Mouse (Mus musculus): ENCODE data around the gene Metap2. TPM values are rescaled to one million over a fixed set of nuclear protein-coding genes. Genes with fewer than 3 reads are reported as not detected.
"Not testable (repeated sequence)": the region's sequence is repeated elsewhere in the genome, so short reads cannot be mapped to it uniquely, and the experiment has no call there.

The Metap2 gene
- polyA plus RNA-seq, 1 experiment, result 33.9 TPM

DNA sequence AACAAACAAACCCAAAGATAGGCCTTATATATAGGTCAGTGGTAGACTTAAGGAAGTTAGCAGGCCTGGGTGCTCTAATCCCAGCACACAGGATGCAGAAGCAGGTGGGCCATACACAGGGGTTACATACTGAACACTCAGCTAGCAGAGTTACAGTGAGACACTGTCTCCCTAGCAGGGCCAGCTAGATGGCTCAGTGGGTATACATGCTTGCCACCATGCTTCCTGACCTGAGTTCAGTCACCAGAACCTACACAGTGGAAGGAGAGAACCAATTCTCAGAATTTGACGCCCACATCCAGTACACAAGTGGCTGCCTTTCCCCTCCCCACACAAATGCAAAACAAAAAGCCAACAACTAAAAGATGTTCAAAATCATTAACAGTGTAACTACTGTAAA is 20.1 kb downstream of the Metap2 start:
- 89% methylated on average over 1 of the region's 1 CpGs for WGBS
- DNase-seq (ENCODE audit: low read depth, low spot score), result no peak

DNA sequence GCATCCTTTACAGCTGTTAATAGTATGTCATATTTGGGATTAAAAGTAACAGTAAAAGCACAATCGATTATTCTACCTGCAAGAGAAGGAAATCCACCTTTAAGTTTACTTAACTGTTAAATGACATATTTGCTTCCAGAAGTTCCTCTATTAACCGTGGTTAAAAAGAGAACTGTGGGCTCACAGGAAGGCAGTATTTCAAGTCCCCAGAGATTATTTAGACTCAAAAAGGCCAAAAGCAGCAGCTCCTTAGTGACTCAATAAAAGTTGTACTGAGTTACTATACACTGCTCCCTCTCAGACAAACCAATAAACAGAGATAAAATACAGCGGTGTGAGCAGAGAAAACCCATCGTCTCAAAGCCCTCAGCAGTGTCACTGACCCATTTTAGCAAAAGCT is 28.0 kb downstream of the Metap2 start:
- DNase-seq (ENCODE audit: low read depth, low spot score), result no peak
- WGBS, result 71% methylated on average over 4 of the region's 4 CpGs

DNA sequence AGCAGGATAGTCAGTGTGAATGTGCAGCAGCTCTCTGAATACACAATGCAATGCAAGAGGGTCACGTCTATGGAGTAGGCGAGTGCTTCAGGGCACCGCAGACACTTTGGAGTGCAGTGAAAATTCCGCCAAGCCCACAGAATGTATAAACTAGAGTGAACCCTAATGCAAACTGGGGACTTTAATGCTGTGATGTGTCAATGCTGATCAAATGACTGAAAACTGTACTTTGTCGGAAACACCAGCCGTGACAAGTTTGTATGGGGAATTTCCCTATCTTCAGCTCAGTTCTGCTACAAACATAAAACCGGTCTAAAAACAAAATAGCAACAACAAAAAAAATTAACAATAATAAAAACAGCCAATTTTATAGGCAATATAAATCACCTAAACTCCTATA is 28.5 kb downstream of the Metap2 start:
- no peak for DNase-seq (ENCODE audit: low read depth, low spot score)
- 95% methylated on average over 7 of the region's 7 CpGs for WGBS

DNA sequence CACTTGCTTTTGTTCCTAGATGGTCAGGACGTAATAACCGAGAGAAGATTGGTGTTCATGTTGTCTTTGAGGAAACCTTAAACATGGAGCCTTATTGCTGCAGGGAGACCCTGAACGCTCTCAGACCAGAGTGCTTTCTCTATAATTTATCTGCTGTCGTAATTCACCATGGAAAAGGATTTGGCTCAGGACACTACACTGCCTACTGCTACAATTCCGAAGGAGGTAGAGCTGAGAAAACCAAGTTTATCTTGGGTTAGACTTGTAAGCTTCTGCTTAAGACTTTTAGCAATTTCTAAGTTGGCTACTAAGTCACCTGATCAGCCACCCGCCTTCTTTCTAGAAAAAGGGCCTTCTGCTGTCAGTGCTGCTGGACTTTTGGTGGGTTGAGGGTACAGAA is 40.8 kb downstream of the Metap2 start:
- 82% methylated on average over 6 of the region's 6 CpGs for WGBS
- DNase-seq (ENCODE audit: low read depth, low spot score), result no peak

DNA sequence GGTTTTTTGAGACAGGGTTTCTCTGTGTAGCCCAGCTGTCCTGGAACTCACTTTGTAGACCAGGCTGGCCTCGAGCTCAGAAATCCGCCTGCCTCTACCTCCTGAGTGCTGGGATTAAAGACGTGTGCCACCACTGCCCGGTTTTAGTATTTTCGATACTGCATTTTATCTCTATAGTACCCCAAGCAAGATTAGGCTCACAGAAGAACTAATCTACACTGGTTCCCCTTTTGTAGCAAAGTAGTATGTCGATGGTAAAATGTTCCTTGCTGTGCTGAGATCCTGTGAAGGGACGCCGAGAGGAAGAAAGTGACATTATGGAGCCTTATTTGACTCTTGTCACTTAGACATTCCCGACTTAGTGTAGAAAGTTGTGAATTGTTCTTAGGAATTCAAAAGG is 41.8 kb downstream of the Metap2 start:
- WGBS, result 86% methylated on average over 9 of the region's 9 CpGs
- no peak for DNase-seq (ENCODE audit: low read depth, low spot score)

DNA sequence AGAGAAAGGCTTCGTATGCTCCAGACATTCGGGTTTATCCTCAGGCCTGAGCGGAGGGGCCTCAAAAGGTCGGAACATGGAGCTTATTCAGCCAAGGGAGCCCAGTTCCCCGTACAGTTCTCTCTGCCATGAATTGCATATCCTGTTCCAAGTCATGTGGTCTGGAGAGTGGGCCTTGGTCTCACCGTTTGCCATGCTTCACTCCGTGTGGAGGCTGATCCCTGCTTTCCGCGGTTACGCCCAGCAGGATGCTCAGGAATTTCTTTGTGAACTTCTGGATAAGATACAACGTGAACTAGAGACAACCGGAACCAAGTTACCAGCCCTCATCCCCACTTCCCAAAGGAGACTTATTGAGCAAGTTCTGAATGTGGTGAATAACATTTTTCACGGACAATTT is 50.2 kb downstream of the Metap2 start:
- no peak for DNase-seq (ENCODE audit: low read depth, low spot score)
- 93% methylated on average over 13 of the region's 13 CpGs for WGBS

DNA sequence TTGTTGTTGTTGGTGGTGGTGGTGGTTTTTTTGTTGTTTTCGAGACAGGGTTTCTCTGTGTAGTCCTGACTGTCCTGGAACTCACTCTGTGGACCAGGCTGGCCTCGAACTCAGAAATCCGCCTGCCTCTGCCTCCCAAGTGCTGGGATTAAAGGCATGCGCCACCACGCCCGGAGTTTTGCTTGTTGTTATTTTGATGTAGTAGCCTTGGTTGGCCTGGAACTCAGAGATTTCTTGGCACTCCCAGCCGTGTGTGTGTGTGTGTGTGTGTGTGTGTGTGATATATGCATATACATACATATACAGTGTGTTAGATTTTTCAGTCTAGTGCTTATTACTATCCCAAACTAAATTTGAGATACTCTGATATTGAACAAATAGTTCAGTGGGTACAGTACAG is 61.8 kb downstream of the Metap2 start:
- DNase-seq (ENCODE audit: low read depth, low spot score), result not testable (repeated sequence)

DNA sequence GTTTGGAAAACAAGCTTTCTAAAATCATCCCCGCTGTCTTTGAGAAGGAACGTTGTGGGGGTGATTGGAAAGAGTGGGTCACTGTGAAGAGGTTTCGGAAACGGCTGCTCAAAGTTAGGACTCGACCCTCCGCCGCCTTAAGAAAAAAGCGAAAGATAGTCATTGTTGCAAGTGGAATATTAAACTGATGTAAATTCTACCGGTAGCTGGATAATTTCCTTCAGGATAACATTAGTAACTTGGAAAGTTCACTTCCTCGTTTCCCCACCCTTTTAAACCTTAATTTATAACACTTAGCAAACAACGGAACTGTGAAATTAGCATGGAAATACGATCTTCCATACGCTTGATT is 62.5 kb downstream of the Metap2 start:
- DNase-seq (ENCODE audit: low read depth, low spot score), result no peak
- 5% methylated on average over 13 of the region's 13 CpGs for WGBS

More for the DNA sequence above, 61.8 kb downstream of the Metap2 start:
- WGBS, result 83% methylated on average over 7 of the region's 7 CpGs

DNA sequence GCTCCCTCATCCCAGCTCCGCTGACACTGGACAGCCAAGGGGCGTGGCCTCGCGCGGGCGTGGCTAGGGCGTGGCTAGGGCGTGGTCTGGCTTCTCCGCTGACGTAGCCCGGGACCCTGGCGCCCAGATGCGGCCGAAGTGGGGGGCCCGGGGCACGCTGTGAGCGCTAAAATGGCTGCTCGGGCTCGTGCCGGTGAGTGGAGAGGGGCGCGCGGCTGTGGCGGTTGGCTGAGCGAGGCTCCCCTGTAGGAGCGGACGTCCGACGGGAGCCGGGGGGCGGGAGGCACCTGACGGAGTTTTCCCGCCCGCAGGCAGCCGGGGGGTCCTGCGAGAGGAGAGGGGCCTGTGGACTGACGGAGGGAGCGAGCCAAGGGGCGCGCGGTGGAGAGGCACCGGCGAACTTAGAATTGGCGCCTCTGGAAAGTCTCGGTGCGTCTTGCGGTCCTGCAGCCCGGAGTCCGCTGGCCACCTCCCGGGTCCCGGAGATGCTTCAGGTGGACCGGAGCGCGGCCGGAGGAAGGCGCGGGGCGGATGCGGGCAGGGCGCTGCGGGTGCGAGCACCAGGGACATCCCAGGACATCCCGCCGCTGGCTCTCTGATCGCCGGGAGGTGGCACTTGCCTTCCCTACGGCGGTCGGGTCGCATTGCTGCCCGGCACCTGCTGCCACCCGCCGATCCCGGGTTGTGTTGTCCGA is 63.0 kb downstream of the Metap2 start:
- no peak for DNase-seq (ENCODE audit: low read depth, low spot score)
- under 1% methylated on average over 73 of the region's 75 CpGs for WGBS

DNA sequence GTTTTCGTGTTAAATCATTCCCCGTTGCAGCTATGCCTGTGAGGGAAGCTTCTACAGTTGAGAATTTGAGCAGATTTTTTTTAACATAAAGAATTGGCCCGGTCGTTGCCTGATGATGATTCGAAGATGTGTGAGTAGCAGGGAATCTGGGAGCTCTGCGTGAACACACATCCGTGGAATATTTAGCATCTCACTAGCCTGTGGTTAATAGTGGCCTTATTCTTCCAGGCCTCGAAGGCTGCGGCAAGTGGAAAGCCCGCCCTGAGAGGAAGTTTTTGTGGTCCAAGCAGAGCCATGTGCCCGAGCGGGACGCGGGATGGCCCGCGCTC is 63.6 kb downstream of the Metap2 start:
- no peak for DNase-seq (ENCODE audit: low read depth, low spot score)
- WGBS, result 3% methylated on average over 16 of the region's 16 CpGs

DNA sequence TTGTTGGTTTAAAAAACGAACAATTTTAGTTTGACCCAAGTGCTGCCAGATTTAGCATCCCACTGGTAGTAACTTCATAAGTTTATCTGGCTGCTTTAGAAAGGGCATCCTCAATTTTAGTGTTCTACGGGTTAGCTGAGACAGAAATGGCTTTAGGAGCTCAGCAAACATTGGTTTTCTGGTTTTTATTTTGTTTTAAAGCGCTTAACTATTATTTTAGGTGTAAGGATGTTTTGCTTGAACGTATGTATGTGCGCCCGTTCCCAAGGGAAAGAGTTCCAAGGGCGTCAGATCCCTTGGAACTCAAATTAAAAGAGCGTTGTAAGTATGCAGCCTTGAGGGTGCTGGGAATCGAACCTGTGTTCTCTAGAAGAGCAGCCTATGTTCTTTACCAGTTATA is 64.1 kb downstream of the Metap2 start:
- no peak for DNase-seq (ENCODE audit: low read depth, low spot score)
- WGBS, result 45% methylated on average over 9 of the region's 9 CpGs

DNA sequence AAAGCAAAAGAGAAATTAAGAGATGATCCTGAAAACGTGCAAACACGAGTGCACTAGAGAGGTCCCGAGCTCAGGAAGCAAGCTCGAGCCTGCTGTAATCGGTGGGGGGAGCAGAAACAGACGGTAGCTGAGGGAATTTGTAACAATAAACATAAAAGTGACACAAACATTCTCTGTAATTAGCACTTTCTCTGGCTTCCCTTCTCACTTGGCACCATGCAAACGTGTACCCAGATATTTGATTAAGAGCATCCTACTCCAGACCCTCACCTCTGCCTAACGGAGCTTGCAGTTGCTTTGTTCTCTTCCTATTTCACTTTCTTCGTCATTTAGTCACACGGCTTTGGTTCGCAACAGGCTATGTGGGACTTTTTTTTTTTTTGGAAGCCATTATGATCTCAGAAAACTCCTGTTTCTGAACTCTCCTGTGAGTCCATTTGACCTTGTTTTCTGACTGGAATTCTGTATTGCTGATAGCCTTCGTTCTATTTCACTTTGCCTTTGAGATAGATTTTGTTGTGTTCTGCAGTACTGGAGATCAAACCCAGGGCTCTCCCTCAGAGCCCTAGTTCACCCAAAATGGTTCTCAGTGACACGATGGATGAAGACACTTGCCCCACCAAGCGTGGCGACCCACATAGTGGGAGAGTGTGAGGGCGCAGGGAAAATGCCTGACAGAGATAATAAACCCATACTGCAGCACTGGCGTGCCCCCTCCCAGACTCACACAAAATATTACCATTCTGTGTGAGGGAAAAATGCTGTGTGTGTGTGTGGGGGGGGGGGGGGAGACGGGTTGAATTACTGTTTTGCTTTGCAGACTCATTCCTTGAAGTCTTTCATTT is 64.9 kb downstream of the Metap2 start:
- 15% methylated on average over 18 of the region's 18 CpGs for WGBS
- no peak for DNase-seq (ENCODE audit: low read depth, low spot score)

DNA sequence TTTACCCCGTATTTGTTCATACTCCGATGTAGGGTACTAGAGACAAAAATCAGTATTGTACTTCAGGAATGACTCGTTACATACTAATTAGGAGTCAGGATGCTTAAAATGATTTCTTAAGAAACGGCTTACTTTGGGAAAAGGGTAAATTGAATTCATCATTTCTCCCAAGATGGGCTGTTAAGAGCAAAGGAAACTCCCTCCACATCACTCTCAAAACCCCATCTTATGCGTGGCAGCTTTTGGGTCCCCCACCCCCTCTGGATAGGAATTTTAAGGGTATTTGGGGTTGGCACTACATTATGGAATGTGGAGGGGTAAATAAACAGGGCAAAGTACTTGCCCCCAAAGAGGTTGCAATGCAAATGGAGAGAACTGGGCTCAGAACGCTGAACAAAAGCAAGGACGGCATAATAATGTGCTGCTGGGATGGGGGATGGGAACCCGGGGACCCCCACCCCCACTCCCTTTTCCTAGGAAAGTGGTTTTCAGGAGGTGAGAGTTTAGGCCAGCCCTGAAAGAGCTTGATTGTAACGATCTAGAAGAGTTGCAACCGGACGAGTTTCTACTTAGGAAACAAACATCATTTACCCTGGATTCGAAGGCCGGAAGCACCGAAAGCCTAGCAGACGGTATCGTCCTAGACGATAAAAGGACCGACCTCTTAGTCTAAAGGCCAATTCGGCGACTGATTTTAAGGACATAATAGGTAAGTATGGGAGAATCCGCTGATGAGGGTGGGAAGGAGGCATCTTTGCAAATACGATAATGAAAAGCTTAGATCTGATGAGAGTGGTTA is 65.8 kb downstream of the Metap2 start, which contains the start of gene Usp44:
Usp44 (plus strand) TSS at position 625 of the 799 bp plus-strand sequence.
- DNase-seq (ENCODE audit: low read depth, low spot score), result no peak
- WGBS, result 24% methylated on average over 22 of the region's 22 CpGs

DNA sequence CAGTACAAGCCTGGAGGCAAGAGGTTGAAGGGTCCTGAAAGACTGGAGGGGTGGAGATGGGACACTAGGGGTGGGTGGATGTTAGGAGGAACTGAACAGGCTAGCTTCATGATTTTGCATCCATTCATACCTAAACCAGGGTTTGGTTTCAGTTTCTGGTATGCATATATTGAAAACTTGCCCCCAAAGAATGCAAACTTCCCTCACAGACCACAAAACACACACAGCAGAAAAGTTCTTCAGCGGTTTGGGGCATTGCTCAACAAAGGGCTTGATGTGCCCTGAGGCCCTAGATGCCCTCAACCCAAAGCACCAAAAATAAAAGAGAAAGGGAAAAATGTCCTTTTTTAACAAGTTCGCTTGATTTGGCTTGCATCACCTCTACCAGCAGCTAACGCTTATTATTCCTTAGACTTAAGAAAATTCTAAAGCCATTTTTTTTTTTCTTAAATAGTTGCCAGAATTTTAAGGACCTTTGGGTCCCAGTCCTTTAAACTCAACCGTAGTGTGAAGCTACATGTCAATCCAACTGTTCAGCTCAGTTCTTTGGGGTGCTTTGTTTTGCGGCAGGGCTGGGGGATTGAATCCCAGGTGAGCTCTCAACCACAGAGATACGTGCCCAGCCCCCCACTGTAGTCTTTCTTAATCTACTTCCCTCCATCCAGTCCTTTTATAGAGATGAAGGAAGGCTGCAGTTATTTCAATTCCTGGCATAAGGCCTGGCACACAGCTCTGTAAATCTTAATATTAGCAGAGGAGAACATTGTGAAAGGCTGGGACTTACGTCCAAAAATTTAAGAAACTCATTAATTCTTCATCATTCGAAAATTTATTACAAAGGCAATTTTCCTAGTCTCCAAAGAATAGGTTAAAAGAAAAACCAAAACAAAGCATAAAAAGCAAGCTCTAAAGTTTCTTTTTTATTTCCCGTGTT is 66.7 kb downstream of the Metap2 start:
- WGBS, result 47% methylated on average over 9 of the region's 9 CpGs
- DNase-seq (ENCODE audit: low read depth, low spot score), result no peak

DNA sequence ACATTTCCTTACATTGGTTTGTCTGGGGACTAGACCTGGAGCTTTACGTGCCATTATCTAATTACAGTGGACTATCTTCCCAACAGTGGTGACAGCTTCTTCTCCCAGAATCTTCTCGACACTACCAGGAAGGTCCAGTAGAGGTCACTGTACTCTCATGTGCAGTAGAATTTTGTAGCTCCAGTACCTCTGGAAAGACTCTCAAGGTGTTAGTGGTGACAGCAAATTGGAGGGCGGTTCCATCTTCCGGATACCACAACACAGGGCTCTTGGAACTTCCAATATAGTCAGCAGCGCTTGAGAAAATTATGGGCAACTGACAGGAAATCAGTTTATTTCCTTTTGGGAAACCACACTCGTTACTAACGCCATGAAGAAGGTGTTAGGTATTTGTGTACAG is 78.2 kb downstream of the Metap2 start:
- peak; percentile 38 for DNase-seq (ENCODE audit: low read depth, low spot score)
- WGBS, result 12% methylated on average over 7 of the region's 7 CpGs

DNA sequence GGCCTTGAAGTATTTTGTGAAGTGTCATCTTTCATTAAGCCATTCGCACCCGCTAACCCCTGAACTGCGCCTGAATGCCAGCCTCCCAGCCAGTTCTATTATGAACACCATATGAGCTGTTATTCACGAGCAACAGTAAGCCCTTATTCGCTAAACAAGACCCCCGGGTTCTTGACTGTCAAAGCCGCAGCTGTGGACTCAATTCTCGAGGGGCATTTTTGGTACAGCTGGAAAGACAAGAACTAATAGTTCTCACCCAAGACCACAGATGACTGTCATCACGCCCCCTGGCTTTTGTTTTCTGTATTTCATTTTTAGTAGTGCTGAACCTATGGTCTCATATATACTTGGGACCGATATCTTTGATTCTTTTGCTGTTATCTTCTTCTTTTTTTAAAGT is 83.1 kb downstream of the Metap2 start:
- WGBS, result 77% methylated on average over 10 of the region's 10 CpGs
- no peak for DNase-seq (ENCODE audit: low read depth, low spot score)

DNA sequence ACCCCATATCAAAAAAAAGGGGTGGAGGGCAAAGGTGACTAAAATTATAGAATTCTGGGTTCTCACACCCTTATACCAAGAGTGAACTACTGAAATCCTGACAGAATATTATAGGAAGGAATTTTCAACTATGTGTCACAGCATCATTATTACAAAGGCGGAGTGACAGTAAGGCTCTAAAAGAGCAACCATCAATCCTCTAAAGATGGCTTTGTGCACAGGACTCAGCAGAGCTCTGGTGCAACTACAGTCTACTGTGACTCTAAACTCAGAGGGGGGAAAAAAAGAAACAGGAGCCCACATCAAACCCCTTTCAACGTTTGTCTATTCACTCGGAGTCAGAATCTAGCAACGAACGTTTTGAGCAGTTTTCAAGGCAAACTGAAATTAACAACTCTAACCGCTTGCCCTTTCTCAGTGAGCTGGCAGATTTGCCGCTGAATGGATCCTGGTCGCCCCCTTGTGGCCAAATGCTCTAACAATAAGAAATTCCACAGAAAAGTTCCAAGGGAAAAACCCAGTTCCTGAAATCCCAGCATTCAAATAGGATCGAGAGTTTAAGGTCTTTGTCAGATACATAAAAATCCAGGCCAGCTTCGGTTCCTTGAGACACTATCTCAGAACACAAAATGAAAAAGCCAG is 84.0 kb downstream of the Metap2 start:
- WGBS, result 9% methylated on average over 10 of the region's 10 CpGs

DNA sequence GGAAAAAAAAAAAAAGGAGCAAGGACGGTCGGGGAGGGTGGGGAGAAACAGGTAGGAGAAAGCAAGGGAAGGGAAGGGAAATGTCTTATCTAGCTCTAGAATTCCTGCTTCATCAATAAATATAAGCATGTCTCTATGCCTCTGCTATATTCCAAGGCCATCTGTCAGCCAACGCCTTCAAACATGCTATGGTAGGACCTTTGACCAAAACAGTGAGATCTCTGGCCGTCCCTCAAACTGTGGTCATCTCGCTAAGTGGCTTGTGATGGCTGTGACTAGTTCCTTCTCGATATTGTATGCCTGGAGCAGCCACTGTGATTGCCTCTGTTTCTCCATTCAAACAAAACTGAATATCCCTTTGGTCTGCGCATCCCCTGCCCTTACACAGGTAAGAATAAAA is 84.8 kb downstream of the Metap2 start:
- 64% methylated on average over 7 of the region's 7 CpGs for WGBS
- DNase-seq (ENCODE audit: low read depth, low spot score), result no peak

More for the DNA sequence above, 84.0 kb downstream of the Metap2 start:
- DNase-seq (ENCODE audit: low read depth, low spot score), result peak; percentile 10

DNA sequence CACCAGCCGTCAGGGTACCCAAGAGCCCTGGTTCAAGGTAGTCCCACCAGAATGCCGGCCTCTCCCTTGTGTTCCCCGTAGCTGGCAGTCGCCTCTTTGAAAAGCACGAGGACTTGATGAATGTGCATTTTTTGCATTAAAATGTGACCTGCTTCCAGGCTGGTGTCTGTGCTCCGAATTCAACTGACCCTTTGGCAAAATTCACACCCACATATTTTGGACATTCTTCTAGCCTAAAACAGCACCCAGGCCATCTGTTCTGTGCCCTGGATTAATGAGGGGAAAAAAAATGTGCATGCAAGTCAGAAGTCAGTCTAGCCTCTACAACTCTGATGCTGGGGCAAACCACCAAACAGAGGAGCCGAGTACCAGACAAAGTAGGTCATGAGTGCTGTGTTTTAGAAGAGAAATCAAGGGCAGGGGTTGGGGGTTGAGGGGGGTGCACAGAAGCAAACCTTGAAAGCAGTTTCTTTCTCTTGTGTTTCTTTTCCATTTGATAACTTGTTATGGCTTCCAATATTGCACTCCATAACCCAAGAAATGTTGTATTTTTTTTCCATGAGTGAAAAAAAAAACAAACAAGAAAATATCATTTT is 86.2 kb downstream of the Metap2 start:
- 60% methylated on average over 7 of the region's 7 CpGs for WGBS
- no peak for DNase-seq (ENCODE audit: low read depth, low spot score)
